Mouse (Mus musculus) cerebellum, adult 9-10 months (tissue): Measurements from ENCODE around the gene Tbc1d32.
A peak's percentile ranks its signal among the peaks of the same experiment; 100 is the strongest.

Source experiments
- DNase-seq: peaks from one replicate; pipeline ENCODE4 v3.0.0; 2022

Tbc1d32 gene

DNA sequence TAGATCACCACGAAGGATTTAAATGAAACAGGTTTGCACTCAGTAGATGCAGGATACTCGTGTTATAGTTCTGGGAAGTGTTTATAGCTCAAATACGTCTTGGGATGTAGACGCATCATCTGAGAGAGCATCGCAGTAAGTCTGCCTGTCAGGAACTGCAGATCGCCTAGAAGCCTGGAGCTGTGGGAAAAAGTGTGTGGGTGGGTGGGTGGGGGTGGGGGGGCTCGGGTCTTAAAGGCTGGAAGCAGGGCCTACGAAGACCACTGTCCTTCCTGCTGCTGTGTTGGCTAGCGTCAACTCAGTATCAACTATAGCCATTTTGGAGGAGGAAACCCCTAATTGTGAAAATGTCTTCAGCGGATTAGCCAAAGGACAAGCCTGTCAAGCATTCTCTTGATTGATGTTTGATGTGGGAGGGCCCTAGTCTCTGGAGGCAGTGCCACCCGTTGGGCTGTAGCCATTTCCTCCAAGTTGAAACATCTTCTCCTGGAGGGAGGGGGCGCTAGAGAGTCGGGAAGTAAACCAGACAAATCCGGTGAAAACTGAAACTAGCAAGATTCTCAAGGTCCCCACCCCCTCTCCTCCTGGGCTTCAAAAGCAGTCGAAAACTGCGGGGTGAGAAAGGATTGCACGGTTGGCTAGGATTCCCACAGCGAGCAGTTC lies 122.0 kb downstream of the Tbc1d32 start, which contains the start of gene Msl3l2:
Gene Msl3l2, plus strand, starts transcription at position 585 of the 663 bp plus-strand sequence.
- peak; percentile 86 for DNase-seq

DNA sequence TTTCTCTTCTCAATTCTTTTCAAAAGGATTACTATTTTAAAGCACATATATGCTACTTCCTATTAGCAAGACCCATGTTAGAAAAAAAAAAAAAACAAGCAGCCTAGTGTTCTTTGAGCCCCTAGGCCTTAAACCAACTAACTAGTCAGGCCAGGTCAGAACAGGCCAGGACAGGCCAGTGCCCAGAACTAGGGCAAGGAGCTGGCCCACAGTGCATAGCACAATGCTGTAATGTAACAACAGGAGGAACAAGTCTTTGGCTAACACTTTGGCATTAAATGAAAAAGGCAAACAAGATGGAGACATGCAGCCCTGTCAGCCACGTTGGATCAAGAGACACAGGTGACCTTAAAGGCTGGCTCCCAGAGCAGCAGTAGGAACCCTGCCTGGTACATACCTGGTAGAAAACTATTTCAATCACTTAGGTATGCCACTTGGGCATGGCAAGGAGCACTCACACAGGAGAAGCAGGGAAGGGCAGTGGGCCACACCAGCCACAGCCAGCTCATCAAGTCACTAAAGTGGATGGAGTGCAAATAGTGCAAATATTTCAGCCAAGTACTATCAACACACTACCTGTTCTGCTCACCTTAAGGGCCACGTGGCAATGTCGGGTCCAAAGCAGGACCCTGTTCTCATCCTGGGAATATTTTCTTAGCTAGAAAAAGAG lies 128.7 kb downstream of the Tbc1d32 start:
- no peak for DNase-seq

DNA sequence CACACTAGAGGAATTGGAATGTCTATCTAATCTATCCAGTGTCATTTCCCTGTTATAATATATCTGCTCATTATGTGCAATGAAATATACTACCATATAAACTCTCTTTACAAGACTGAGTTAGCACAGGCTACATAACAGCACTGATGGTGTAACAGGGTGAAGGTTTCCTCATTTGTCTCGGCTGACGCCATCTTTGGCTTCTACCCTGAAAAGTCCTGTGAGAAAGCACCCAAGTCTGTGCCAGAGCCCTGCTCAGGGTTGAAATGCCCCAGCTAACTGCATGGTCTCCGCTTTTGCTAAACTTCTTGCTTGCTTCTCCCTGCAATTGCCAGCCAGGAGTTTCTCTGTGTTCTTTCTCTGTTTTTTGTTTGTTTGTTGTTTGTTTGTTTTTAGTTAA lies 129.4 kb downstream of the Tbc1d32 start:
- no peak for DNase-seq

DNA sequence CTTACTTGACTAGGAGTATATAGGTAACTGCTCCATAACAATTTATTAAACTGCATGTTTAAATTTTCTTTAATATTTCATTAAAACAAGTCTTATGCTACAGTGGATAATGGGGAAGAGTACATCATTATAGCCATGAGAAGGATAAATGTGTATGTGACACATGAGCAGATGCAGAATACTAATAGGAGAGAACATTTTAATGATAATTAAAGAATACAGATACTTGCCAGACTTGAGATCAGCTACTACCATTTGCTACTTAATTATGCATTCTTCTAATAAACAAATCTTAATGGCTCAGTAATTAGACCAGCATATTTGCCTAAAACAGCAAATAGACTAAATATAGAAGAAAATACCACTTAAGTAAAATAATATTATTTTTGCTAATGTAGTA lies 131.7 kb downstream of the Tbc1d32 start:
- DNase-seq, result no peak

DNA sequence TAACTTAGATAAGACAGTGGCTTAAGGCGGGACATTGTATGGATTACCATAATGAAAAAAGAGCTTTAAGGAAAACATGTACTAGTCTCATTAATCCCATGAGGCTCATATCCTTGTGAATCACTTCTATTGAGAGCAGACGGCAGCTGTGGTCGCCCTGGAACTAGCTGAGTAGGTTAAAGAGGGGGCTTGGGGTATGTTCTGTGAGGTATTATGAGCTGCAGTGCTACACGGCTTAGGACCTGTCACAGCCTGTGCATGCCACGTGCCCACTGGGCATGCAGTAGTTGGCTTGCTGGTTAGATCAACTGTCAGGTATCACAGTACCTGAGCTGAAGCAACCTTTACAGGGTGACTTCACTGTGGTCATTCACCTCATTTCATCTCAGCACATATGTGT lies 133.9 kb downstream of the Tbc1d32 start:
- no peak for DNase-seq

DNA sequence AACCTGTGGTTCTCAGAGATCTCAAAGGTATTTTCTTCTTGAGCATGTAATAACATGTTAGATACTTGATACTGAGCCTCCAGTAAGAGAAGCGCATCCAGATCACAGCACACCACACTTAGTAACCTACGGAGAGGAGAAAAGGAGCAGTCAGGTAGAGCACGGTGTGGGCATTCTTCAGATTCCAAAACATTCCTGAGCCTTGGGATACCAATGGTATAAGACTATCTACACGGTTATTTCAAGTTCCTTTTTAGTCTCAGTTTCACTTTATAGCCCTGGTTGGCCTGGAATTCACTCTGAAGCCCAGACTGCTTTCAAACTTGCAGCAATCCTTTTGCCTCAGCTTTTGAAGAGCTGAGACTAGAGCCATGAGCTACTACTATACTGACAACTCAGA lies 138.8 kb downstream of the Tbc1d32 start:
- no peak for DNase-seq

DNA sequence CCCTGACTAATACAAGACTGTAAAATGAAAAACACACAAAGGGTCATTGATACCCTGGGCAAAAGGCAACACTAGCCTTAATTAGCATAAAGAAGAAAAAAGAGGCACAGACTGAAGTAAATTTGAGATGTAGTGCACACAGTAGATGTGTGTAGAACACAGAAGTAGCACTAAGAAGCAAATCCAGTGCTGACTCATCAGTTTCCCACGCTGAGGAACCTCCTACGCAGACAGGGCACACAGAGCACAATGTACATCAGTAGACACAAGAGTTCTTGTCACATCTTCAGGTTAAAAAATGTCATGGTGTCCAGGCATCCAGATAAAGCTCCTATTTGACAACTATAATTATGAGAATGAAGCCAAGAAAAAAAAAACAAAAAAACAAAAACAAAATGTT lies 165.7 kb downstream of the Tbc1d32 start:
- no peak for DNase-seq

DNA sequence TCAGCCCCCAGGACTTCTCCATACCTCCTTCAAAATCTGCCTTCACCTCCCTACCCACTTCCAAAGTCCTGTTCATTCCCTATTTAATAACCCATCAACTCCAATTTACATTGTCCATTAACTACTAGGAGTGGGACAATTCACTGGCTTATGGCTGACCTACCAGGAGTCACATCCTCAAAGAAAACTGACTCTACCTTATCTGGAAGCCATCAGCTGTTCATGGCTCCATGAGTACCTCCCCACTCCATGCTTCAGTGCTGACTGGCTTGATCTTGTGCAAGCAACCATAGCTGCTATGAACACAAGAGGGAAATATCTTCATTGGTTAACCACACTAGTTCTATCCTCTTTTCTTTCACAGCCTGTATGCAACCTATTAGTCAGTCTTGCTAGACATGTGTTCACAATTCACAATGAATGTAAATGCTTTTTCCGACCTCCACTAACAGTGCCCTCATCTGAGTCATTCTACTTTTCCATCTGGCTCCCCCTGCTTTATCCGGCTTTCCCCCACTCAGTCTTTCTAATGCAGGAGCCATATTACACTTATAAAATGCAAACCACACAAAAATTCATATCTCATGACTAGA lies 167.2 kb downstream of the Tbc1d32 start:
- DNase-seq, result no peak

DNA sequence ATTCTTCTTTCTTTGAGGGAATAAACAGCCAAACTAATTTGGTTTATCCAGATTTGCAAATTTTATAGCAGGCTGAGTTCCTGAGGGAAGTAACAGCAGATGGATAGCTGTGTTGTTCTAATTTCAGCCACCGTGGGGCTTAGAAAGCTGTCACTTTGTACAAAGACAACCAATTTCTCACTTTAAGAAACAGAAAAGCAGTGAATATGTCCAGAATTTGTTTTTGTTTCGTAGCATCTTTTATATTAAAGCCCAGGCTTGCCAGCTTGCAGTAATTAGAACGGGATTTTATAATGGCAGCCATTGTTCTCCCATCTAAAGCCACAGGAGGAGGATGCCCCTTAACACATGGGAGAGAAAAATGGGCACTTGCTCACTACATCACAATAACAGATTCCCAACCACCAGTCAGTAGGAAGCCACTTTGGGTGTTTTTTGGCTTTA lies 169.5 kb downstream of the Tbc1d32 start:
- DNase-seq, result peak; percentile 8

DNA sequence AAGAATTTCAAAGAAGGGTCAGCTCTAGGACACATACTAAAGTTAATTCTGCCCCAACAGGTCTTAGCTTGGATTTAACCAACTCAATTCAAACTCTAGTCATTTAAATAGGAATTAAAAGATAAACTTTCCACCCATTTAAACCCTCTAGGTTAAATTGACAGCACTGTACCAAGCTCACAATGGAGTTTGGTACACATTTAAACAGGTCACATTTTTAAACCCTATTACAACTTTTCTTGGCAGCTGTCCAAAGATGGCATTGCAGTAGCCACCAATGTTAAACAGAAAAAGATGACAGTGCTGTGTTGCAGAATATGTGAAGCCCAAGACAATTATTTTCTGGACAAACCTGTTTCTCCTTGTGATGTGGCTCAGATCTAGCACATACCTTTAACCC lies 203.1 kb downstream of the Tbc1d32 start:
- no peak for DNase-seq

DNA sequence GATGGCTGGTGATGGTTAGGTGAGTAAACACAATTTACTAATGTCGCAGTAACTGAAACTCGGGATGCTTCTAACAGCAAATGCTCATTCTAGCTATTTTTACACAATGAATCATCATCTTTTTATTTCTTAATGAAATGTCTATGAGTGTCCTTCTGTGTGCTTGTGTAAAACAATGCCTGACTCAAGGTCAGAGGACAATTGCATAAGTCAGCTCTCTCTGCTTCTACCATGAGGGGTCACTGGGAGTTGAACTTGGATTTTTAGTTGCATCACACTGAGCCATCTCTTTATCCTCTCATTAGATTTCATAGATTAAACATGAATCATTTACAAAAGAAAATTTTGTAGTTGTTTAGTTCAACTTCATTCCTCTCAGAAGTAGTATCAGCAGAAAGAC lies 203.9 kb downstream of the Tbc1d32 start:
- DNase-seq, result no peak

DNA sequence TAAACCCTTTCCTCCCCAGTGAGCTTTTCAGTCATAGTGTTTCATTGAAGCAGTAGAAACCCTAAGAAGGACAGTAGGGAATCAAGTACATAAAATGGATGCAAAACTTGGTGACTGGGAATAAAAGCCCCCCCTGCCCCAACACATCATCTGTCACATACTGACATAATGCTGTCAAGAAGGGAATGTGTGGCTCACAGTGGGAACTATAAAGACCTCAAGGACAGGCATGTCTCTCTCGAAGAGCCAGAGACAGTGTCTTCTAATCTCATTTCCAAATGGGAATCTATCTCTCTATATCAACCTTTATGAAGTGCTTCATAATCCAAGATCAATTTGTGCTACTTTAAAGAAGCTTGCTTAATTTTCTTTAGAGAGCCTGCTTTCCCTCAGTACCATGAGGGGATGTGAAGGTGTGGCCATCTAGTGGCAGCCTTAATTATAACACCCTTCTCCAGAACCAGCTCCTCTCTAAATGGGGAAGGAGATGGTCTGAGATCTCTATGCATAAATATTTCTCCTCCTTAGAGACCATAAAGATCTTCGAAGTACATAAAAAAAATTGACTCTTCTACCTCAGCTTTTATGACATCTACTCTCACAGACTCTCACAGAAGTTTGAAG lies 248.5 kb downstream of the Tbc1d32 start:
- peak; percentile 16 for DNase-seq

DNA sequence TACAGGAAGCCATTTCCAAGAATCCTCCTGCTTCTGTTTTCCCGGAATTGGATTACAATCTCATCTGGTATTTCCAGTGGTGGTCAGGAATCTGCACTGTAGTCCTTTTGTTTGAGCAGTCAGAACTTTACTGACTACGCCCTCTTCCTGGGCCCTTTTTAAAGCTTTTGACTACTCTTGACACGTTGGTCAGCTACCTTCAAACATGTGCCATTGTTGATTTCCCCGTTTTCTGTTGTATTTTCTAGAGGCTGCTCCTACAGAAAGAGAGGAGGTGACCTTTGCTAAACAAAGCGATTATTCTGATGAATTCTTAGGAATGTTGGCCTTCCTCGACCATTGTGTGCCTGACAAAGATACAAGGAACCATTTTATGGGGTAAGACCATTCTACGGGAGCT lies 250.5 kb downstream of the Tbc1d32 start:
- no peak for DNase-seq
